Mouse (Mus musculus): ENCODE data around the gene Mamdc4. TPM values are rescaled to one million over a fixed set of nuclear protein-coding genes. Genes with fewer than 3 reads are reported as not detected.

The Mamdc4 gene
- under 1 TPM; 0.42 to 0.62 TPM for total RNA-seq (2023)

GRCm38 (mm10) chr2:25574579-25575431 is at the start of gene Mamdc4, which contains the start of gene Phpt1:
TSS of gene Mamdc4 (minus strand) at chr2:25574845.
TSS of gene Phpt1 (minus strand) at chr2:25575224.

GRCm38 (mm10) chr2:25621229-25622200 is 46.9 kb upstream of the Mamdc4 start, which contains the start of gene Tmem141:
TSS of gene Tmem141 (minus strand) at chr2:25622005.

GRCm38 (mm10) chr2:25617578-25617977 is 42.9 kb upstream of the Mamdc4 start, which contains the start of gene Ccdc183:
TSS of gene Ccdc183 (minus strand) at chr2:25617678.

GRCm38 (mm10) chr2:25607761-25608622 is 33.3 kb upstream of the Mamdc4 start, which contains the start of gene Rabl6:
TSS of gene Rabl6 (minus strand) at chr2:25608521.

GRCm38 (mm10) chr2:25581294-25581864 is 6.7 kb upstream of the Mamdc4 start, which contains the start of gene Ajm1:
TSS of gene Ajm1 (minus strand) at chr2:25581757.

GRCm38 (mm10) chr2:25557221-25557963 is 17.3 kb downstream of the Mamdc4 start, which contains the start of gene Edf1:
TSS of gene Edf1 (plus strand) at chr2:25557847.

GRCm38 (mm10) chr2:25546811-25547491 is 27.7 kb downstream of the Mamdc4 start, which contains the start of gene Traf2:
TSS of gene Traf2 (minus strand) at chr2:25546940.

Other genes starting within 250 kb of the Mamdc4 start
- 10 to 100 TPM; 39.8 to 46.7 TPM for gene Man1b1, start 242.5 kb downstream of the Mamdc4 start, total RNA-seq (2023)
- 10 to 100 TPM; 11.1 to 21.8 TPM for gene Dpp7, start 218.5 kb downstream of the Mamdc4 start, total RNA-seq (2023)
- gene Uap1l1, start 209.2 kb downstream of the Mamdc4 start, total RNA-seq (2023), result 10 to 100 TPM; 30.5 to 36.8 TPM
- gene Sapcd2, start 202.5 kb downstream of the Mamdc4 start, total RNA-seq (2023), result 10 to 100 TPM in 1 of 2 experiments, 1 to 10 TPM in 1; 9.1 to 11.3 TPM
- gene Entpd2, start 179.0 kb downstream of the Mamdc4 start, total RNA-seq (2023), result not detected
- gene Npdc1, start 175.5 kb downstream of the Mamdc4 start, total RNA-seq (2023), result not detected
- 10 to 100 TPM; 16.2 to 20.1 TPM for gene Fut7, start 151.6 kb downstream of the Mamdc4 start, total RNA-seq (2023)
- 10 to 100 TPM; 17.7 to 22.9 TPM for gene Abca2, start 146.1 kb downstream of the Mamdc4 start, total RNA-seq (2023)
- not detected for gene Clic3, start 118.0 kb downstream of the Mamdc4 start, total RNA-seq (2023)
- 10 to 100 TPM; 44.7 to 53.4 TPM for gene Paxx, start 113.8 kb downstream of the Mamdc4 start, total RNA-seq (2023)
- not detected for gene Ptgds, start 104.8 kb downstream of the Mamdc4 start, total RNA-seq (2023)
- not detected for gene Lcn12, start 80.9 kb downstream of the Mamdc4 start, total RNA-seq (2023)
- 10 to 100 TPM; 26.8 to 28.7 TPM for gene Fbxw5, start 74.1 kb downstream of the Mamdc4 start, total RNA-seq (2023)
- gene C8g, start 73.1 kb downstream of the Mamdc4 start, total RNA-seq (2023), result under 1 TPM; 0.44 to 0.64 TPM
- 10 to 100 TPM; 21.6 to 24.3 TPM for gene Traf2, start 27.9 kb downstream of the Mamdc4 start, total RNA-seq (2023)
- gene Edf1, start 17.0 kb downstream of the Mamdc4 start, total RNA-seq (2023), result 10 to 100 TPM; 87.5 to 92.7 TPM
- 1 to 10 TPM; 4.7 to 5.8 TPM for gene Phpt1, start 379 bp upstream of the Mamdc4 start, total RNA-seq (2023)
- gene Ajm1, start 6.9 kb upstream of the Mamdc4 start, total RNA-seq (2023), result not detected
- gene Rabl6, start 33.7 kb upstream of the Mamdc4 start, total RNA-seq (2023), result 10 to 100 TPM; 28.3 to 46.4 TPM
- gene Ccdc183, start 42.8 kb upstream of the Mamdc4 start, total RNA-seq (2023), result not detected
- gene Tmem141, start 47.2 kb upstream of the Mamdc4 start, total RNA-seq (2023), result 1 to 10 TPM; 3.5 to 4.4 TPM
- 1 to 10 TPM; 1.8 to 2.7 TPM for gene Fcna, start 53.2 kb upstream of the Mamdc4 start, total RNA-seq (2023)
- not detected for gene Lcn8, start 78.3 kb upstream of the Mamdc4 start, total RNA-seq (2023)
- not detected for gene Lcn5, start 83.1 kb upstream of the Mamdc4 start, total RNA-seq (2023)
- gene Lcn6, start 101.9 kb upstream of the Mamdc4 start, total RNA-seq (2023), result not detected
- gene Lcn10, start 107.9 kb upstream of the Mamdc4 start, total RNA-seq (2023), result not detected
- not detected for gene Obp2a, start 125.2 kb upstream of the Mamdc4 start, total RNA-seq (2023)
- gene Bmyc, start 131.9 kb upstream of the Mamdc4 start, total RNA-seq (2023), result 1 to 10 TPM; 4.0 to 6.7 TPM
- gene Obp2b, start 162.2 kb upstream of the Mamdc4 start, total RNA-seq (2023), result not detected
- gene Lcn3, start 190.7 kb upstream of the Mamdc4 start, total RNA-seq (2023), result not detected
- not detected for gene Lcn11, start 202.2 kb upstream of the Mamdc4 start, total RNA-seq (2023)
- not detected for gene Gm13539, start 207.4 kb upstream of the Mamdc4 start, total RNA-seq (2023)
- gene Glt6d1, start 241.0 kb upstream of the Mamdc4 start, total RNA-seq (2023), result not detected
- gene Lcn9, start 248.3 kb upstream of the Mamdc4 start, total RNA-seq (2023), result not detected

Data from neutrophil, adult 59 days (primary cell).